Mouse (Mus musculus): ENCODE results near the gene Usp20. TPM values are rescaled to one million over a fixed set of nuclear protein-coding genes. Genes with fewer than 3 reads are reported as not detected.

The Usp20 gene
- polyA plus RNA-seq, 1 experiment = 48.1 TPM

DNA sequence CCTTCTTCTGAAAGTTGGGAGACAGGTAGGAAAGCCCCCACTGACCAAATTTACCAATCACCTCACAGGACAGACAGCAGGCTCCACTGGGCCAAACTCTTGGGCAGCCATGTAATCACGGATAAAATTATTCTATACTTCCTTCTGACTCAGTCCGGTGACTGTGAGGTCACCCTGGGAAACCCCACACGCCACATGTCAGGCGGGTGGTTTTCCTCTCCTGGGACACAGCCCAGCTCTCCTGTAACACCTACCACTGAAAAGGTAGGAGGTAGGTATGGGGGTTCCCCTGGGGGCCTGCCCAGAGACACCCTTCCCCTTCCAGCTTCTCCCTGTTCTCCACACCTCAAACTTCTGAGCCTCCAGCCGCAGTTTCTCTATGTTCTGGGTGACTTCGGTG lies 54.7 kb downstream of the Usp20 start:
- no peak for DNase-seq (ENCODE audit: extremely low spot score in 1 of 2, low spot score in 1 of 2)

GRCm38 (mm10) chr2:31040043-31040442 lies 58.0 kb downstream of the Usp20 start:
- no peak for DNase-seq (ENCODE audit: extremely low spot score in 1 of 2, low spot score in 1 of 2)

- no peak for DNase-seq (ENCODE audit: extremely low spot score in 1 of 2, low spot score in 1 of 2)
These were observed 58.4 kb downstream of the Usp20 start for GRCm38 (mm10) chr2:31040487-31040886.

DNA sequence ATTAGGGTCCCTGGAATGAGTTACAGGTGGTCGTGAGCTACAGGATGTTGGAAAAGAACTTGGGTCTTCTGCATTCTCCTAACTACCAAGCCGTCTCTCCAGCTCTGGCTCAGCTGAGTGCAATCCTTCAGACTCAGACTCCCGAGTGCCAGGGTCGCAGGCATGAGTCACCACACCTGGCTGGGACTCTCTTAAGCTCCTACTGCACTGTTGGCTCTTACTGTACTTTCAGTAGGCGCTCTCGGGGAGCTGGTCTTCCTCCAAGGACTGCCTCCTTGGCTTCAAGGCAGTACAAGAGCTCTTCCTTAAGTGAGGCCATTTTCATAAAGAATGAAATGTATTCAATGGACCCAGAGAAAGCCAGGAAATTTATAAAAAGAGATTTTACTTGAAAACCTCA lies 59.3 kb downstream of the Usp20 start:
- DNase-seq (ENCODE audit: extremely low spot score in 1 of 2, low spot score in 1 of 2) = peak in 1 of 2 experiments; percentile 42

DNA sequence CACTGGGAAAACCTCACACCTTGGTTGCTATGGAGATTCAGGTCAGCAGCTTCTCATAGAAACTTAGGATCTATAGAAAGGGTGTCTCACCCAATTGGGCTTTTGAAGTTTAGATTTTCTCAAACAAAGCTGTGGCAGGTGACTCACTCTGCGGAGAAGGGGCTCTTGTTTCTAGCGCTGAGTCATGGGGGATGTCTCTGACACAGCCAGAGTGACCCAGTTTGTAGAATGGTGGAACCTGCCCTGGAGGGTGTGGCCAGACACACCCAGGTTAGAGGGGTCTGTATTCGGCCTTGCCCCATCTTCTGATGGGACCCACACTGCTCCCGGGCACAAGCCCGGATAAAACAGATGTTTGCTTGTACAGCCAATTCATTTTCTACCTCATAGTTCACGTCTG lies 60.8 kb downstream of the Usp20 start:
- DNase-seq (ENCODE audit: extremely low spot score in 1 of 2, low spot score in 1 of 2) = no peak

DNA sequence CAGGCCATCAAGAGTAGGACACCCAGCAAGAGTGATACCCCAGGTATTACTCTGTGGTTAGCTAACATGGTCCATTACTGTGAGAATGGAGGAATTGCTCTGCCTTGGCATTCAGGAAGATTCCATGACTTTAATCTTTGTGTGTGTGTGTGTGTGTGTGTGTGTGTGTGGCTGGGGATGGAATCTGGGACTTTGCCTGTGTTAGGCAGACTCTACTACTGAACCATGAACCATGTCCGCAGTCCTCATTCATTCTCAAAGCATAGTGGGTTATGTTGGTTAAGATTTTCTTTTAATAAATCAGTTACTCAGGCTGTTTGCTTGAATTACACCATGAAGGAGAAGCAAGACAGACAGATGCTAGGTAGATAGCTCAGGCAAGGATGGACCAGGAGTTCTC lies 61.8 kb downstream of the Usp20 start:
- DNase-seq (ENCODE audit: extremely low spot score in 1 of 2, low spot score in 1 of 2) = no peak

DNA sequence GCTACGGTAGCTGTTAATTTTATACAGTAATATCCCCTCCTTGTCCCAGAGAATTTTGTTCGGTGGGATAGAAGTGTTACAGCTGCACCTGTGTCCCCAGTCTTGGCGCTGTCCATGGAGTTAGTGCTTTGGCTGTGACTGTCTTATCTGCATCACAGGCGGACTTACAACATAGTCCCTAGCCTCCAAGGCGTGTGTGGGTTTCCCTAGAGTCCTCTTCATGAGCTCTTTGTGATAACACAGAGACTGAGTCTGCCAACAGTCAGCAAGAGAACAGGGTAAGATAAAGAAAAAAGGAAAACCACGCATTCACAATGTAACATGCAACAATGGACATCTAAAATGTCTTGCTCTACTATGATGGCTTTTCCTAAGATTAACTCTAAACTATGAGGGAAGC lies 66.0 kb downstream of the Usp20 start:
- no peak for DNase-seq (ENCODE audit: extremely low spot score in 1 of 2, low spot score in 1 of 2)

GRCm38 (mm10) chr2:31052441-31052840 lies 70.4 kb downstream of the Usp20 start:
- DNase-seq (ENCODE audit: extremely low spot score in 1 of 2, low spot score in 1 of 2) = no peak

DNA sequence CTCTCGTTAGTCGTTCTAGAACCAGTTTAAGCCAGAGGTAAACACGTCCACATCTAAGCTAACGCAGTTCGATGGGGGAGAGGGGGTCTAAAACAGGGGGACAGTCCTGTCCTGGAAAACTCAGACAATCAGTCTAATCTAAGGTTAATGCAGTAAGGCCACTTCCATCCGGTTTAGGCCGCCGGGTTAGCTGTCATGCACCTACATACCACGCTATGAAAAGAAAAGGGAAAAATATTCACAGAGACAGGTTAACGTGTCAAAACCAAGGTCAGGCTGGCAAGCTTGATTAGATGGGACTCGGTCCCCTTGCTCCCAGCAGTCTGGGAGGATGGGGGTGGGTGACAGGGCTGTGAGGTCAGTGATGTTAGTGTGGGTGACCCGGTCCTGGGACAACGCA lies 71.3 kb downstream of the Usp20 start:
- no peak for DNase-seq (ENCODE audit: extremely low spot score in 1 of 2, low spot score in 1 of 2)

DNA sequence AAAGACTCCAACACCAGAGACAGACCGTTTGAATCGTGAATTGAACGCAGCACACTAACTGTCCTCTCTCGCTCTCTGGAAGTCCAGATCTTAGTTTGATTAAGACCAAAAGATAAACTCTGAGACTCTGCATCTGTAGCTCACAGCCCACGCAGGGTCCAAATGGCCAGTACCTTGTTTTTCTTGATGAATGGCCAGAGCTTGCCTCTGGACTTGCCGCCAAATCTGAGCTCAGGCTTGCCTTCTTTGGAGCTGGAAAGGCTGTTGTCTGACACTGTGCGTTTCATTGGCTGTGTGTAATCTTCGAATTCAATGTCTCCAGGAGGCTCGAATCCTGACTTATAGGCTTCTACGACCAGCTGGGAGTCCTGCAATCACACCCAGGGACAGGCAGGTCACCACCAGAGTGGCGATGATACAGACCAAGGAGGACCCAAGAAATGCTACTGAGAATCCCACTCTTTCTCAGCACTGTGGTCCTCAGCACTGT lies 71.8 kb downstream of the Usp20 start:
- no peak for DNase-seq (ENCODE audit: extremely low spot score in 1 of 2, low spot score in 1 of 2)

- DNase-seq (ENCODE audit: extremely low spot score in 1 of 2, low spot score in 1 of 2) = no peak
These were observed 74.0 kb downstream of the Usp20 start for GRCm38 (mm10) chr2:31056070-31056469.

DNA sequence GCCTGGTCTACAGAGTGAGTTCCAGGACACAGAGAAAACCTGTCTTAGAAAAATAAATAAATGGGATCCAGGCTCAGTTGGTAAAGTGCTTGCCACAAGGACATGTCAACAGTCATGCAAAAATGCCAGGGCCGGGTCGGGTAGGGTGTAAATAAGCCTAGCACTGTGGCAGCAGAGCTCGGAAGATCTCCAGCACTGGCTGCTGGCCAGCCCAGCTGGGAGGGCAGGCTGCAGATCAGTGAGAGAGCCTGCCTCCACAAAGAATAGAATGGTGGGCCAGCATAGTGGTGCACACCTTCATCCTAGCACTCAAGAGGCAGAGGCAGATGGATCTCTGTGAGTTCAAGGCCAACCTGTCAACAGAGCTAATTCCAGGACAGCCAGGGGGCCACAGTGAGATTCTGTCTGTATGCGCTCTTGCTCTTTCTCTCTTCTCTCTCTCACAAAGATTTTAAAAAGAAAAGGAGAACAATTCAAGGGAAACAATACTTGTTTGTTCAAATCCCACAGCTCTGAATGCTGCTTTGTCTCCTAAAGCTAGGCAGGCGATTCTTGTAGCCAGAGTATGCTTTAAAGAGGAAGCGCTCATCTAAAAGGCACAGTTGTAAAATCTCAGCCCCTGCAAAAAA lies 75.6 kb downstream of the Usp20 start:
- DNase-seq (ENCODE audit: extremely low spot score in 1 of 2, low spot score in 1 of 2) = no peak

DNA sequence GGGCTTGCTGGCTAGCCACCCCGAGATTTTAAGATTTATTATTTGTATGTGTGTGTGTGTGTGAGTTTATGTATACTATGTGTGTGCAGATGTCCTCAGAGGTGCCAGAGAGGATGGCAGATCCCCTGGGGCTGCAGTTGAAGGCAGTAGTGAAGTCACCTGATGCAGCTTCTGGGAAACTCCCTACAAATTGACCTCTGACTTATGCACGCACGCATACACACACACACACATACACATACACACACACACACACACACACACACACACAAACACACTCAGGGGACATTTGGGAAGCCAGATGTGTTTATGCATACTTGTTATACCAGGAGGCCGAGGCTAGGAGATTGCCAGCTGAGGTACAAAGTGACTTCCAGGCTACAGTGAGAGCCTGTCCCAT lies 76.4 kb downstream of the Usp20 start:
- DNase-seq (ENCODE audit: extremely low spot score in 1 of 2, low spot score in 1 of 2) = no peak

GRCm38 (mm10) chr2:31060271-31060670 lies 78.2 kb downstream of the Usp20 start:
- DNase-seq (ENCODE audit: extremely low spot score in 1 of 2, low spot score in 1 of 2) = no peak

GRCm38 (mm10) chr2:31060787-31061730 lies 79.0 kb downstream of the Usp20 start:
- DNase-seq (ENCODE audit: extremely low spot score in 1 of 2, low spot score in 1 of 2) = no peak

DNA sequence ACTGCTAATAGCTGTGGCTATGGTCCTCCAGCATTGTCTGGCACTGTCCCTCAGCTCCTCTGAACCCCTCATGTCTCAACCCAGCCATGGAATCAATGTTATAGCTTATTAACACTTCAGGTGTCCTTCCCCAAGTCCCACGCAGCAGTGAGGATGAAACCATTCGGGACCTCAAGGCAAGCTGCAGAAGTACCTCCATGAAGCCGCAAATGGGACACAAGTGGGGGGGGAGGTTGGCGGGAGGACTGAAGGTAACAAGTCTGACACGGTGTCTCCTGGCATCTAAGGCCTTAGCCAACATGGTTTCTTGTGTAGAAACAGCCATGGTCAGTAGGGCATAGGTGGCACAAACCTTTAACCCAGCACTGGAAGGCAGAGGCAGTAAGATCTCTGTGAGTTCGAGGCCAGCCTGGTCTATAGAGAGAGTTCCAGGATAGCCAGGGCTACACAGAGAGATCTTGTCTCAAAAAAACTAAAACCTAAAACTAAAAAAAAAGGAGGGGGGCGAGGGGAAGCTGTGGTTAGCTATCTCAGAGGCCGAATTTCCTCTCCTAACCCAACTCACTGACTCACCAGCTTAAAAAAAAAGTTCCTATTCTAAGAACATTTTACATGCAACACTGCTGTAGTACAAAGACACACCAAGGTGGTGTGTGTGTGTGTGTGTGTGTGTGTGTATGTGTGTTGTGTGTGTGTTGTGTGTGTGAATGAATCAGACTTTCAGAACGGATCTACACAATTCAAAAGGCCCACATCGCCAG lies 80.0 kb downstream of the Usp20 start:
- no peak for DNase-seq (ENCODE audit: extremely low spot score in 1 of 2, low spot score in 1 of 2)

GRCm38 (mm10) chr2:31066019-31066789 lies 84.1 kb downstream of the Usp20 start:
- no peak for DNase-seq (ENCODE audit: extremely low spot score in 1 of 2, low spot score in 1 of 2)

DNA sequence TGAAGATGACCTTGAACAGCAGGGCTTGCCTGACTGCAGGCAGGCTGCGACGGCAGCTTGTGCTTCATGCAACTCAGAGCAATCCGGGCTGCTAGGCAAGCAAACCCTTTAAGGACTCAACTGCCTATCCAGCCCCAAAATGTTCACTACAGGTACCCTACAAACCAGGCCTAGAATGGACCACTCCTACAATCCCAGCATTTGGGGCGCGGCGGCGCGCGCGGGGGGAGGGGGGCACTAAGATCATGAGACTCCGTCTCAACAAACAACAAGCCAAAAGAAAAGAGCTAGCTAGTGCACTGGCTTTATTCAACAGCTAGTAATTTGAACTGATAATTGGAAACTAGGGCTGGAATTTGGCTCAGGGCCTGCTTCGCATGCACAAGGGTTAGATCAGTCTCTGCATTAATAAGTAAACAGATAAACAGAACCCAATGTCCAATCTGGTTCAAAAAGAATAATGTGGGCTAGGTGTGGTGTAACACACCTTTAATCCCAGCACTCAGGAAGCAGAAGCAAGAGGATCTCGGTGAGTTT lies 85.0 kb downstream of the Usp20 start:
- DNase-seq (ENCODE audit: extremely low spot score in 1 of 2, low spot score in 1 of 2) = no peak

DNA sequence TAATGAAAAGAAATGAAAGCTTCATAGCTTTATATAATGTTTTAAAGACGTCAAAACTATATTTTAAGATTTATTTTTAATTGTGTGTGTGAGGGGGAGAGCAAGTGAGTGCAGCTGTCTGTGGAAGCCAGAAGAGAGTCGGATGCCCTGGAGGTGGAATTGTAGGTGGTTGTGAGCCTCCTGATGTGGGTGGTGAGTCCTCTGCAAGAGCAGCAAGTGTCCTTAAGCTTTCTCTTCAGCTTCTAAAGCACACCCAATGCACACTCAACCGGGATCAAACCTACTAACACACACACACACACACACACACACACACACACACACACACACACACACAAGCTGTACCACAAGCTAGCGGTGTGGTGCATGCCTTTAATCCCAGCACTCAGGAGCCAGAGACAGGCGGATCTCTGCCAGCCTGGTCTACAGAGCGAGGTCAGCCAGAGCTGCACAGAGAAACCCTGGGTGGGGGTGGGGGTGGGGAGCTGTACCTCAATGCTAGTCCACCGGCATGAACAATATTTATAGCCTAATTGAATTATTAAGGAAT lies 85.7 kb downstream of the Usp20 start:
- peak; percentile 24 to 62 for DNase-seq (ENCODE audit: extremely low spot score in 1 of 2, low spot score in 1 of 2)
